Mouse (Mus musculus) neural tube, embryonic 15.5 days (tissue): Measurements from ENCODE around the gene Olfr1462. TPM values are rescaled to one million over a fixed set of nuclear protein-coding genes. Genes with fewer than 3 reads are reported as not detected.

Experiments
- ATAC-seq: fragments of 200-750 bp; cut with Nextera tagmentation; 2 replicates; pipeline ENCODE4 v1.8.0; 2017; ENCODE audit warnings: mild to moderate bottlenecking, moderate TSS enrichment, moderate library complexity; ENCODE audit not compliant: low FRiP score
- H3K27ac ChIP-seq: fragments of 300-500 bp; sonication (generic); replicated peaks from 2 replicates; pipeline ENCODE4 v1.5.1; 2015; ENCODE audit warnings: mild to moderate bottlenecking, inconsistent platforms
- H3K27me3 ChIP-seq: fragments of 300-500 bp; sonication (generic); replicated peaks from 2 replicates; pipeline ENCODE4 v1.6.1; 2015; ENCODE audit warnings: inconsistent platforms
- H3K36me3 ChIP-seq: fragments of 300-500 bp; sonication (generic); 2 replicates; pipeline ENCODE4 v1.6.1; 2015; ENCODE audit warnings: inconsistent platforms
- H3K4me1 ChIP-seq: fragments of 300-500 bp; sonication (generic); 2 replicates; pipeline ENCODE4 v1.6.1; 2015; ENCODE audit warnings: inconsistent platforms
- H3K4me2 ChIP-seq: fragments of 300-500 bp; sonication (generic); 2 replicates; pipeline ENCODE4 v1.6.1; 2015; ENCODE audit warnings: inconsistent platforms, mild to moderate bottlenecking, moderate library complexity
- H3K4me3 ChIP-seq: fragments of 300-500 bp; sonication (generic); replicated peaks from 2 replicates; pipeline ENCODE4 v1.5.1; 2015; ENCODE audit warnings: mild to moderate bottlenecking, inconsistent platforms
- H3K9ac ChIP-seq: fragments of 300-500 bp; sonication (generic); replicated peaks from 2 replicates; pipeline ENCODE4 v1.6.1; 2015; ENCODE audit warnings: mild to moderate bottlenecking, inconsistent platforms
- H3K9me3 ChIP-seq: fragments of 300-500 bp; sonication (generic); replicated peaks from 2 replicates; pipeline ENCODE4 v1.6.1; 2016; ENCODE audit warnings: inconsistent platforms
- WGBS: fragments of 180-500 bp; shearing (Covaris S2); methylation state at CpG from one replicate; pipeline ENCODE4 v1.1.7; 2015; ENCODE audit warnings: mixed read lengths; 5-methylcytosine and 5-hydroxymethylcytosine counted together
- polyA plus RNA-seq: library from polyadenylated mRNA; unstranded; fragments of >200 nt; fragmentation: Nextera tagmentation; extraction: Ambion mirVana; gene quantifications from 2 replicates; pipeline ENCODE4 v1.2.1, GENCODE M21; 2015

Gene Olfr1462
- polyA plus RNA-seq, result not detected in 2 replicates

- no peak within 1 kb of the TSS for H3K27ac ChIP-seq
- H3K4me3 ChIP-seq, result no peak within 1 kb of the TSS
- H3K9me3 ChIP-seq, result no peaks in the 10 kb centered on the region
- H3K4me2 ChIP-seq, result no peak within 1 kb of the TSS
- H3K4me1 ChIP-seq, result no peaks in the 10 kb centered on the region
- H3K9ac ChIP-seq, result no peak within 1 kb of the TSS
- 93% methylated on average over 1 of the region's 1 CpGs for WGBS
- H3K27me3 ChIP-seq, result no peaks in the 10 kb centered on the region
- no peaks in the 10 kb centered on the region for H3K36me3 ChIP-seq
- no peak for ATAC-seq
These were observed at the start of gene Olfr1462 for GRCm38 (mm10) chr19:13185434-13185833. Olfr1462 (plus strand) TSS chr19:13185734.

GRCm38 (mm10) chr19:13149449-13149848, 36.1 kb upstream of the Olfr1462 start, which contains the start of gene Olfr1459:
Olfr1459 (minus strand) TSS chr19:13149549.
- H3K27me3 ChIP-seq, result no peaks in the 10 kb centered on the region
- 82% methylated on average over 1 of the region's 1 CpGs for WGBS
- H3K4me1 ChIP-seq, result no peaks in the 10 kb centered on the region
- no peak within 1 kb of the TSS for H3K4me2 ChIP-seq
- H3K9ac ChIP-seq, result no peak within 1 kb of the TSS
- H3K9me3 ChIP-seq, result 0 out of 2 replicates have a peak, but pooled peaks cover 11% of the 10 kb centered on the region
- ATAC-seq, result no peak
- no peaks in the 10 kb centered on the region for H3K36me3 ChIP-seq
- H3K27ac ChIP-seq, result no peak within 1 kb of the TSS
- H3K4me3 ChIP-seq, result no peak within 1 kb of the TSS

- H3K27ac ChIP-seq, result no peak within 1 kb of the TSS
- no peak for ATAC-seq
- H3K4me1 ChIP-seq, result no peaks in the 10 kb centered on the region
- 78% methylated on average over 1 of the region's 1 CpGs for WGBS
- H3K4me3 ChIP-seq, result no peak within 1 kb of the TSS
- H3K9me3 ChIP-seq, result no peaks in the 10 kb centered on the region
- no peaks in the 10 kb centered on the region for H3K36me3 ChIP-seq
- H3K4me2 ChIP-seq, result no peak within 1 kb of the TSS
- H3K9ac ChIP-seq, result no peak within 1 kb of the TSS
- H3K27me3 ChIP-seq, result no peaks in the 10 kb centered on the region
These were observed 22.8 kb upstream of the Olfr1462 start, which contains the start of gene Olfr1461 for GRCm38 (mm10) chr19:13162700-13163099. Olfr1461 (plus strand) TSS chr19:13163000.

- H3K4me2 ChIP-seq, result no peak overlapping the region
- no peak overlapping the region for H3K4me3 ChIP-seq
- H3K4me1 ChIP-seq, result no peaks in the 10 kb centered on the region
- H3K9me3 ChIP-seq, result 0 out of 2 replicates have a peak, but pooled peaks cover 7% of the 10 kb centered on the region
- H3K36me3 ChIP-seq, result no peaks in the 10 kb centered on the region
- WGBS, result 92% methylated on average over 11 of the region's 11 CpGs
- ATAC-seq, result no peak
- no peak overlapping the region for H3K27ac ChIP-seq
- H3K9ac ChIP-seq, result no peak overlapping the region
- H3K27me3 ChIP-seq, result no peaks in the 10 kb centered on the region
These were observed 36.1 kb downstream of the Olfr1462 start for GRCm38 (mm10) chr19:13221666-13222065.

- H3K36me3 ChIP-seq, result no peaks in the 10 kb centered on the region
- no peak for ATAC-seq
These were observed 45.5 kb downstream of the Olfr1462 start, which contains the start of gene Olfr1463 for GRCm38 (mm10) chr19:13231028-13231427. Olfr1463 (plus strand) TSS chr19:13231328.

More at GRCm38 (mm10) chr19:13231028-13231427, 45.5 kb downstream of the Olfr1462 start, which contains the start of gene Olfr1463:
- H3K4me2 ChIP-seq, result no peak within 1 kb of the TSS
- H3K4me1 ChIP-seq, result no peaks in the 10 kb centered on the region
- no peak within 1 kb of the TSS for H3K27ac ChIP-seq
- no peaks in the 10 kb centered on the region for H3K27me3 ChIP-seq
- H3K4me3 ChIP-seq, result no peak within 1 kb of the TSS
- no peak within 1 kb of the TSS for H3K9ac ChIP-seq
- H3K9me3 ChIP-seq, result peaks cover 25% of the 10 kb centered on the region

Other genes with a start within 250 kb of the Olfr1462 start
- not detected in 2 replicates for gene Olfr1450, start 235.5 kb upstream of the Olfr1462 start, polyA plus RNA-seq
- gene Olfr1451, start 190.7 kb upstream of the Olfr1462 start, polyA plus RNA-seq, result not detected in 2 replicates
- not detected in 2 replicates for gene Olfr1453, start 157.4 kb upstream of the Olfr1462 start, polyA plus RNA-seq
- not detected in 2 replicates for gene Olfr1454, start 125.1 kb upstream of the Olfr1462 start, polyA plus RNA-seq
- not detected in 2 replicates for gene Olfr1457, start 87.8 kb upstream of the Olfr1462 start, polyA plus RNA-seq
- not detected in 2 replicates for gene Olfr1458, start 79.0 kb upstream of the Olfr1462 start, polyA plus RNA-seq
- gene Olfr1459, start 36.2 kb upstream of the Olfr1462 start, polyA plus RNA-seq, result 0.03 TPM in 1 of 2 replicates, not detected in the other
- not detected in 2 replicates for gene Olfr1461, start 22.7 kb upstream of the Olfr1462 start, polyA plus RNA-seq
- gene Olfr1463, start 45.6 kb downstream of the Olfr1462 start, polyA plus RNA-seq, result not detected in 2 replicates
- gene Olfr1465, start 129.8 kb downstream of the Olfr1462 start, polyA plus RNA-seq, result not detected in 2 replicates
- gene Olfr1466, start 153.1 kb downstream of the Olfr1462 start, polyA plus RNA-seq, result not detected in 2 replicates
- not detected in 2 replicates for gene Olfr1467, start 176.5 kb downstream of the Olfr1462 start, polyA plus RNA-seq
- gene Olfr1469, start 222.1 kb downstream of the Olfr1462 start, polyA plus RNA-seq, result not detected in 2 replicates